Comparison of ENCODE assay signal across 16 mouse cellular contexts in genomic region chr17:47929431-47929830, GRCm38 (mm10).
"Had no signal": no experiment of that assay in that cellular context is flagged by ENCODE, and none has a peak within 500 bp of the region (broad histone marks: within the 10 kb centered on the region; RNA-seq: fewer than 3 reads in every experiment).

No protein-coding gene starts in this region.

- H3K4me2 ChIP-seq: limb, embryonic 12.5 days; liver, embryonic 13.5 days; midbrain, embryonic 12.5 days had no signal

- H3K36me3 ChIP-seq: limb, embryonic 12.5 days; liver, embryonic 13.5 days; midbrain, embryonic 12.5 days had no signal

- H3K9me3 ChIP-seq: limb, embryonic 12.5 days; liver, embryonic 13.5 days; megakaryocyte, embryonic 14.5 days had no signal

- DNase-seq: kidney, adult 11 months; kidney, adult 9 months; kidney, postnatal 36 days; layer of hippocampus, adult 9-11 months; layer of hippocampus, postnatal 36 days; liver, embryonic 13.5 days; lung, adult 2 months; lung, postnatal 14 days; right cerebral cortex, postnatal 14 days; thymus, postnatal 36 days had no signal

- H3K27ac ChIP-seq: kidney, postnatal 0 days; limb, embryonic 12.5 days; liver, embryonic 13.5 days; macrophage; midbrain, embryonic 12.5 days had no signal

- H3K4me3 ChIP-seq: limb, embryonic 12.5 days; liver, embryonic 13.5 days; megakaryocyte, embryonic 14.5 days; midbrain, embryonic 12.5 days had no signal

- ATAC-seq: midbrain, embryonic 16.5 days had no signal

- H3K9ac ChIP-seq: limb, embryonic 12.5 days; liver, embryonic 13.5 days; midbrain, embryonic 12.5 days had no signal
